Mouse (Mus musculus) liver, adult 10 weeks (tissue): ENCODE measurements around the gene Ubl4b. TPM values are rescaled to one million over a fixed set of nuclear protein-coding genes. Genes with fewer than 3 reads are reported as not detected.

ENCODE experiments used
- polyA plus RNA-seq: library from polyadenylated mRNA; stranded (reverse); fragments of 350-450 nt; fragmentation: Illumina TruSeq; extraction: RNeasy Lipid Tissue Mini Kit (QIAGEN cat#74804); gene quantifications from one replicate; pipeline ENCODE4 v1.2.3, GENCODE M21; 2014; ENCODE audit warnings: low read depth, low replicate concordance

Gene Ubl4b
- polyA plus RNA-seq, result not detected

GRCm38 (mm10) chr3:107554842-107555241 is at the start of gene Ubl4b:
TSS of gene Ubl4b (minus strand) at chr3:107555073.

DNA sequence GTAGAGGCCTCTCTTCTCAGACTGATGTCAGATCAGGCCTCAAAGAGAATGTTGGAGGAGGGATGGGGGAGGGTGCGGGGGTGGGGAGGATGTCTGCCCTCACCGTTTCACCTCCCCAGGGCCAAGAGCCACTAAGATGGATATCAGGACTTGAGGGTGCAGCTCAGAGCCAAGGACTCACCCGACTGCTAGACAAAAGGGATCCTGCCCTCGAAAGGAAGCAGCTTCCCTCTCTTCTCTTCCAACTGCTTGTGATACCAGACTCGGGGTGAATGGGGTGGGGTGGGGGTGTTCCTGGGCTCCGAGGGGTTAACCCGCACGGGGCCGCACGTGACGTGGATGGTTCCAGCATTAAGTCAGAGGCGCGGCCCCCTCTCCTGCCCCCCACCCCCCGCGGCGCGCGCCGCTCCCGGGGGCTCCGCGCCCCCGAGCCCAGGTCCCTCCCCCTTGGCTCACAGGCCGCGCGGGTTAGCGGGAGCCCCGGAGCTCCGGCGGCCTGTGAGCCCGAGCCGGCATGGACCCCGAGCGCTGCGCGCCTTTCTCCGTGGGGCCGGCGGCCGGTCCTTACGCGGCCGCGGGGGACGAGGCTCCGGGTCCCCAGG is 39.9 kb upstream of the Ubl4b start, which contains the start of gene Alx3:
Gene Alx3 (plus strand): TSS at position 370 of the 602 bp plus-strand sequence.

DNA sequence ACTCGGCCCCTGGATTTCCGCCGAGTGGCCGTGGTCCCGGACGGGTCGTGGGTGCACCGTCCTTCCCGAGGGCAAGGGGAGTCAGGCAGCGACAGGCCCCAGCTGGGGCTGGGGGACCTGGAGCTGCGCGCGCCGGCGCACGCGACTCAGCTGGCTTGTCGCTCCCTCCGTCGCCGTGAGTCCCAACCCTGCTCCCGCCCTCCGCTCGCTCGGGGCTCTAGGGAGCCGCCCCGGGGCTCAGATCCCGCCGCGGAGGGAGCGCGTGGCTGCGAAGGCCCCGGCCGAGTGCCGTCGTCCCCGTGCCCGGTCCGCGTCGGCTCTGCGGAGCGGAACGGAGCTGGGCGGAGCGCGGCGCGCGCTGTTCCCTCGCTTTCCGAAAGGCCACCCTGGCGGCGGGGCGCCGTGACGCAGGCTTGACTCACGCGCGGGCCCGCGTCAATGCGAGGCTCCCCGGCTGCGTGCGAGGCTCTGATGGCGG is 37.2 kb downstream of the Ubl4b start, which contains the start of gene Slc6a17:
Gene Slc6a17 (minus strand): TSS at position 388 of the 478 bp plus-strand sequence.

Other genes starting within 250 kb of the Ubl4b start
- 7.9 TPM for gene Rbm15, start 221.4 kb downstream of the Ubl4b start, polyA plus RNA-seq
- not detected for gene Kcnc4, start 95.5 kb downstream of the Ubl4b start, polyA plus RNA-seq
- gene Slc6a17, start 37.1 kb downstream of the Ubl4b start, polyA plus RNA-seq, result not detected
- gene Alx3, start 40.0 kb upstream of the Ubl4b start, polyA plus RNA-seq, result not detected
- not detected for gene Gm10961, start 76.2 kb upstream of the Ubl4b start, polyA plus RNA-seq
- gene Strip1, start 76.6 kb upstream of the Ubl4b start, polyA plus RNA-seq, result 4.0 TPM
- gene Ahcyl1, start 141.5 kb upstream of the Ubl4b start, polyA plus RNA-seq, result 120 TPM
- 4.7 TPM for gene Csf1, start 205.4 kb upstream of the Ubl4b start, polyA plus RNA-seq